In the genomic region with DNA sequence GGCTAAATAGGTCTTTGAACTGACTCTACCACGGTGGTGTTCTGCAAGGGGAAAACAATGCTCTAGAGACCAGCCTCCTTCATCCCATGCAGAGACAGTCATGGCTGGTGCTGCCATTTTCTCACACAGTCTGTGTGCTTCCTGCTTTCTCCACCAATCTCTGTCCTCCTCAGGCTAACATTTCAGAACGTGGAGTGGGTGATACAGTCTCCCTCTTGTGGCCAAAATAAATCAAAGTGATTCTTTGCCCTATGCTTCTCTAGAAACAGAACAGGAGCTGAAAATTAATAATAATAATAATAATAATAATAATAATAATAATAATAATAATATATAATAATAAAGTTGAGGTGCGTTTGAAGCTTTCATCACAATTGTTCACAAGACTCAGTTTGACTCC, we compare ENCODE assay signal across 16 mouse cellular contexts.
DNase-seq lines count a peak whose midpoint lies in the region; ATAC-seq and TF ChIP-seq lines count a peak whose summit lies in the region.
"Had no signal": no experiment of that assay in that cellular context is flagged by ENCODE, and none has a peak within 500 bp of the region (broad histone marks: within the 10 kb centered on the region; RNA-seq: fewer than 3 reads in every experiment).

No protein-coding gene starts in this region.

- DNase-seq in forebrain, embryonic 14.5 days (ENCODE audit: low spot score) = no peak
- peak; percentile 37 for DNase-seq in kidney, postnatal 0 days (ENCODE audit: low spot score)
- no peak for DNase-seq in kidney, adult 8-10 months
- DNase-seq in 3134 (ENCODE audit: extremely low read depth, insufficient read length, low spot score) = peak; percentile 10
- DNase-seq in ZHBTc4 (ENCODE audit: low read depth, low spot score) = peak; percentile 4
- no peak for DNase-seq in adrenal gland, postnatal 10 days
- no peak for DNase-seq in thymus, postnatal 4 days
- DNase-seq: adrenal gland, postnatal 14 days; cerebellum, adult 11 months; gastrocnemius, postnatal 25 days; heart, postnatal 10 days; kidney, postnatal 4 days; thymus, postnatal 36 days had no signal

- TF ChIP-seq CTCF in kidney, postnatal 0 days (IDR thresholded peaks at IDR 0.05; ENCODE audit: low read depth) = peak; percentile 53

- H3K4me2 ChIP-seq in forebrain, embryonic 12.5 days = no peak overlapping the region
- H3K4me2 ChIP-seq in forebrain, embryonic 14.5 days (ENCODE audit: low read length) = no peak overlapping the region
- no peak overlapping the region for H3K4me2 ChIP-seq in kidney, postnatal 0 days (ENCODE audit: low read length)

- no peaks in the 10 kb centered on the region for H3K9me3 ChIP-seq in forebrain, embryonic 12.5 days
- no peaks in the 10 kb centered on the region for H3K9me3 ChIP-seq in forebrain, embryonic 14.5 days (replicated peaks; ENCODE audit: control insufficient read depth, low read length)
- no peaks in the 10 kb centered on the region for H3K9me3 ChIP-seq in kidney, postnatal 0 days (replicated peaks; ENCODE audit: low read length)

- no peak overlapping the region for H3K9ac ChIP-seq in forebrain, embryonic 12.5 days
- H3K9ac ChIP-seq in forebrain, embryonic 14.5 days (ENCODE audit: low read length) = no peak overlapping the region
- H3K9ac ChIP-seq in kidney, postnatal 0 days (ENCODE audit: low read depth, low read length) = no peak overlapping the region
- H3K9ac ChIP-seq: liver, embryonic 14.5 days had no signal

- H3K27ac ChIP-seq in forebrain, embryonic 12.5 days = no peak overlapping the region
- no peak overlapping the region for H3K27ac ChIP-seq in forebrain, embryonic 14.5 days (ENCODE audit: low read depth, low read length)
- no peak overlapping the region for H3K27ac ChIP-seq in kidney, postnatal 0 days
- H3K27ac ChIP-seq: liver, embryonic 14.5 days had no signal

- H3K4me3 ChIP-seq in forebrain, embryonic 12.5 days (replicated peaks) = no peak overlapping the region
- no peak overlapping the region for H3K4me3 ChIP-seq in forebrain, embryonic 14.5 days (ENCODE audit: low read depth, low read length)
- H3K4me3 ChIP-seq in kidney, postnatal 0 days (replicated peaks; ENCODE audit: low read depth, low read length) = no peak overlapping the region
- H3K4me3 ChIP-seq: myocyte had no signal

- H3K36me3 ChIP-seq in forebrain, embryonic 12.5 days (replicated peaks) = no peaks in the 10 kb centered on the region
- no peaks in the 10 kb centered on the region for H3K36me3 ChIP-seq in forebrain, embryonic 14.5 days (ENCODE audit: control insufficient read depth, insufficient read depth, low read length)
- no peaks in the 10 kb centered on the region for H3K36me3 ChIP-seq in kidney, postnatal 0 days (ENCODE audit: insufficient read depth, low read length)

- 85% methylated on average over 3 of the region's 3 CpGs for WGBS in forebrain, embryonic 12.5 days
- 81% methylated on average over 3 of the region's 3 CpGs for WGBS in forebrain, embryonic 14.5 days
- WGBS in kidney, postnatal 0 days = 79% methylated on average over 3 of the region's 3 CpGs

- 0 out of 2 replicates have a peak, but pooled peaks have one; percentile 9 for ATAC-seq in forebrain, embryonic 12.5 days (ENCODE audit: low FRiP score)
- no peak for ATAC-seq in forebrain, embryonic 14.5 days
- ATAC-seq in kidney, postnatal 0 days (replicated peaks; ENCODE audit: low FRiP score, low read depth) = 0 out of 2 replicates have a peak, but pooled peaks have one; percentile 43

- H3K4me1 ChIP-seq in forebrain, embryonic 12.5 days = no peaks in the 10 kb centered on the region
- H3K4me1 ChIP-seq in forebrain, embryonic 14.5 days (ENCODE audit: control insufficient read depth, insufficient read depth, low read length) = no peaks in the 10 kb centered on the region
- no peaks in the 10 kb centered on the region for H3K4me1 ChIP-seq in kidney, postnatal 0 days (replicated peaks; ENCODE audit: insufficient read depth, low read length)

- H3K27me3 ChIP-seq in forebrain, embryonic 12.5 days = no peaks in the 10 kb centered on the region
- no peaks in the 10 kb centered on the region for H3K27me3 ChIP-seq in forebrain, embryonic 14.5 days (replicated peaks; ENCODE audit: control insufficient read depth, insufficient read depth, low read length)
- no peaks in the 10 kb centered on the region for H3K27me3 ChIP-seq in kidney, postnatal 0 days (ENCODE audit: insufficient read depth, low read length)

Comparison
In these comparisons a context has a peak if more than half of its experiments do, and no peak if none do; other contexts are left out.
1. DNase-seq: peak in kidney, postnatal 0 days (single experiment), 3134 (single experiment) and ZHBTc4 (single experiment); none in forebrain, embryonic 14.5 days (single experiment), kidney, adult 8-10 months (0 of 2), adrenal gland, postnatal 10 days (single experiment) and thymus, postnatal 4 days (single experiment).